Mouse (Mus musculus) hindbrain, embryonic 15.5 days (tissue): Measurements from ENCODE around the gene Tpbg. TPM values are rescaled to one million over a fixed set of nuclear protein-coding genes. Genes with fewer than 3 reads are reported as not detected.

Experiments used
- ATAC-seq: fragments of 200-750 bp; cut with Nextera tagmentation; 2 replicates; pipeline ENCODE4 v1.8.0; 2017; ENCODE audit warnings: low read depth, moderate number of reproducible peaks, moderate TSS enrichment; ENCODE audit not compliant: low FRiP score
- H3K27ac ChIP-seq: fragments of 300-500 bp; sonication (generic); replicated peaks from 2 replicates; pipeline ENCODE4 v1.5.1; 2015; ENCODE audit warnings: mild to moderate bottlenecking, inconsistent platforms
- H3K27me3 ChIP-seq: fragments of 300-500 bp; sonication (generic); 2 replicates; pipeline ENCODE4 v1.6.1; 2015; ENCODE audit warnings: control low read depth, inconsistent platforms
- H3K36me3 ChIP-seq: fragments of 300-500 bp; sonication (generic); 2 replicates; pipeline ENCODE4 v1.6.1; 2015; ENCODE audit warnings: control low read depth, inconsistent platforms
- H3K4me1 ChIP-seq: fragments of 300-500 bp; sonication (generic); replicated peaks from 2 replicates; pipeline ENCODE4 v1.6.1; 2015; ENCODE audit warnings: control low read depth, inconsistent platforms
- H3K4me2 ChIP-seq: fragments of 300-500 bp; sonication (generic); 2 replicates; pipeline ENCODE4 v1.6.1; 2015; ENCODE audit warnings: moderate library complexity, mild to moderate bottlenecking, inconsistent platforms
- H3K4me3 ChIP-seq: fragments of 300-500 bp; sonication (generic); 2 replicates; pipeline ENCODE4 v1.5.1; 2015; ENCODE audit warnings: mild to moderate bottlenecking, inconsistent platforms
- H3K9ac ChIP-seq: fragments of 300-500 bp; sonication (generic); 2 replicates; pipeline ENCODE4 v1.6.1; 2015; ENCODE audit warnings: inconsistent platforms
- H3K9me3 ChIP-seq: fragments of 300-500 bp; sonication (generic); 2 replicates; pipeline ENCODE4 v1.6.1; 2016; ENCODE audit warnings: control low read depth, inconsistent platforms
- WGBS: fragments of 180-500 bp; shearing (Covaris S2); methylation state at CpG from one replicate; pipeline ENCODE4 v1.1.7; 2015; 5-methylcytosine and 5-hydroxymethylcytosine counted together
- polyA plus RNA-seq: library from polyadenylated mRNA; unstranded; fragments of >200 nt; fragmentation: Nextera tagmentation; extraction: Ambion mirVana; gene quantifications from 2 replicates; pipeline ENCODE4 v1.2.1, GENCODE M21; 2015

Tpbg gene
- polyA plus RNA-seq, 1 experiment from 2014 or later: 23.2 TPM

GRCm38 (mm10) chr9:85844647-85844983, 2.4 kb downstream of the Tpbg start:
- Histone ChIP-seq H3K36me3 (no peaks in the 10 kb centered on the region), H3K4me2 (peak overlapping the region; percentile 90), H3K9ac (peak overlapping the region; percentile 65), H3K27me3 (peaks cover 4% of the 10 kb centered on the region; the same call in 1 of the 2 replicates), H3K27ac (no peak overlapping the region), H3K9me3 (no peaks in the 10 kb centered on the region), H3K4me3 (peak overlapping the region; percentile 56), H3K4me1 (peaks cover 20% of the 10 kb centered on the region; the same call in 1 of the 2 replicates)
- no peak for ATAC-seq
- WGBS: 69% methylated on average over 9 of the region's 9 CpGs

- no peak overlapping the region for H3K9ac ChIP-seq
- no peaks in the 10 kb centered on the region for H3K36me3 ChIP-seq
- 0 out of 2 replicates have a peak overlapping the region, but pooled peaks have one; percentile 2 for H3K4me3 ChIP-seq
- no peak for ATAC-seq
- peaks cover 20% of the 10 kb centered on the region; the same call in 1 of the 2 replicates for H3K4me1 ChIP-seq
- H3K9me3 ChIP-seq: no peaks in the 10 kb centered on the region
- no peaks in the 10 kb centered on the region for H3K27me3 ChIP-seq
- H3K27ac ChIP-seq: no peak overlapping the region
- H3K4me2 ChIP-seq: 0 out of 2 replicates have a peak overlapping the region, but pooled peaks have one; percentile 13
- 58% methylated on average over 2 of the region's 2 CpGs for WGBS
These were observed 4.0 kb downstream of the Tpbg start for GRCm38 (mm10) chr9:85846186-85846585.

- Histone ChIP-seq H3K27me3 (no peaks in the 10 kb centered on the region), H3K9me3 (no peaks in the 10 kb centered on the region), H3K9ac (no peak overlapping the region), H3K4me3 (no peak overlapping the region), H3K4me2 (no peak overlapping the region), H3K4me1 (no peaks in the 10 kb centered on the region), H3K36me3 (no peaks in the 10 kb centered on the region), H3K27ac (no peak overlapping the region)
- ATAC-seq: no peak
- 86% methylated on average over 4 of the region's 4 CpGs for WGBS
These were observed 12.6 kb downstream of the Tpbg start for GRCm38 (mm10) chr9:85854780-85855179.

GRCm38 (mm10) chr9:85856511-85856910, 14.3 kb downstream of the Tpbg start:
- Histone ChIP-seq H3K4me1 (no peaks in the 10 kb centered on the region), H3K36me3 (no peaks in the 10 kb centered on the region), H3K9ac (no peak overlapping the region), H3K4me2 (no peak overlapping the region), H3K9me3 (no peaks in the 10 kb centered on the region), H3K27ac (no peak overlapping the region), H3K4me3 (no peak overlapping the region), H3K27me3 (no peaks in the 10 kb centered on the region)
- ATAC-seq: peak; percentile 63
- 60% methylated on average over 6 of the region's 6 CpGs for WGBS

GRCm38 (mm10) chr9:85861065-85861464, 18.9 kb downstream of the Tpbg start:
- Histone ChIP-seq H3K9me3 (no peaks in the 10 kb centered on the region), H3K9ac (no peak overlapping the region), H3K27me3 (no peaks in the 10 kb centered on the region), H3K4me1 (no peaks in the 10 kb centered on the region), H3K4me3 (no peak overlapping the region), H3K36me3 (no peaks in the 10 kb centered on the region), H3K4me2 (no peak overlapping the region), H3K27ac (no peak overlapping the region)
- 54% methylated on average over 4 of the region's 4 CpGs for WGBS
- ATAC-seq: no peak

DNA sequence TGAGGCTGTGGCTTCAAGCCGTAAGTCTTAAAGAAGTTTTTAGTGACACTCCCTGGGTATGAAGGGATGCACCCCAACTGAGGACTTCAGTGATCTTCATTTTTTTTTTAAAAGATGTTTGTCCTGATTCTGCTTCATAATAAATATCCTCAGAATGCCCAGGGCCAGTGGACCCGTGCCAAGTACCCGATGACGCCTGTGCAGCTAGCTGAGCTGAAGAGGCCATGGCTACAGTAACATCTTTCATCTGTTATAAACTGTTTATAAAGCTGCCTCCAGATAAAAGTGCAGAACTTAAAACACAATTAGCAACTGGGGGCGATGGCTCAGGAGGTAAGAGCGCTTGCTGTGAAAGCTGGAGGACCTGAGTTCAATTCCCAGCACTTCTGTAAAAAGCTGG, 20.4 kb downstream of the Tpbg start:
- no peak overlapping the region for H3K27ac ChIP-seq
- no peaks in the 10 kb centered on the region for H3K36me3 ChIP-seq
- no peak overlapping the region for H3K4me2 ChIP-seq
- H3K9ac ChIP-seq: no peak overlapping the region
- no peaks in the 10 kb centered on the region for H3K4me1 ChIP-seq
- H3K9me3 ChIP-seq: no peaks in the 10 kb centered on the region
- 77% methylated on average over 6 of the region's 6 CpGs for WGBS
- ATAC-seq: no peak
- H3K27me3 ChIP-seq: no peaks in the 10 kb centered on the region
- H3K4me3 ChIP-seq: no peak overlapping the region

GRCm38 (mm10) chr9:85872908-85873307, 30.7 kb downstream of the Tpbg start:
- H3K4me1 ChIP-seq: no peaks in the 10 kb centered on the region
- WGBS: 84% methylated on average over 7 of the region's 7 CpGs

DNA sequence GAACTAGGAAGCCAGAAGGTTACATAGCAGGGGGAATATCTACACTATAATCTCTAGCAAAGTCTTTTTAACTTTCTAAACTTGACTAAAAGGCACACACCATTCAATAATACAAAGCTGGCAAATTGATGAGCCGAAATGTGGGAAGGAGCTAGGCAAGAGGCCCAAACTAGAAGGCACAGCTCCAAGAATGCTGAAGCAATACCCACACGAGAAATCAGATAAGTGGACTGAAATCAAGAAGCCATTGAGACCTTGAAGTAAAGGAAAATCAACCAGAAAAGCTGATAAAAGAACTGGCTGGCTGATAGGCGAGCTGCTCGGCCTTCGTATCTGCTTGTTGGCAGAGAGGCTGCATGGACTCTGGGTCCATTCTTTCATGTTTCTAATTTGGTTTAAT, 51.5 kb downstream of the Tpbg start:
- Histone ChIP-seq H3K9ac (no peak overlapping the region), H3K36me3 (no peaks in the 10 kb centered on the region), H3K4me3 (no peak overlapping the region), H3K4me2 (no peak overlapping the region), H3K4me1 (no peaks in the 10 kb centered on the region), H3K27me3 (no peaks in the 10 kb centered on the region), H3K27ac (no peak overlapping the region), H3K9me3 (no peaks in the 10 kb centered on the region)
- no peak for ATAC-seq
- 80% methylated on average over 5 of the region's 5 CpGs for WGBS

More at GRCm38 (mm10) chr9:85872908-85873307, 30.7 kb downstream of the Tpbg start:
- H3K27ac ChIP-seq: no peak overlapping the region
- ATAC-seq: no peak
- H3K9me3 ChIP-seq: no peaks in the 10 kb centered on the region
- H3K9ac ChIP-seq: no peak overlapping the region
- no peak overlapping the region for H3K4me3 ChIP-seq
- no peaks in the 10 kb centered on the region for H3K27me3 ChIP-seq
- no peak overlapping the region for H3K4me2 ChIP-seq
- no peaks in the 10 kb centered on the region for H3K36me3 ChIP-seq

Other genes with a start within 250 kb of the Tpbg start
- 25.4 and 25.8 TPM in 2 replicates for gene Ibtk, start 93.0 kb upstream of the Tpbg start, polyA plus RNA-seq